Mouse (Mus musculus): ENCODE data around the gene Gemin6. TPM values are rescaled to one million over a fixed set of nuclear protein-coding genes. Genes with fewer than 3 reads are reported as not detected.
"Not testable (repeated sequence)": the region's sequence is repeated elsewhere in the genome, so short reads cannot be mapped to it uniquely, and the experiment has no call there.

Gene Gemin6
- polyA plus RNA-seq, 1 experiment from 2014 or later = 56.2 TPM

GRCm38 (mm10) chr17:80206671-80207581 lies 17.3 kb upstream of the Gemin6 start, which contains the start of the genes Srsf7 and Ttc39d:
Srsf7 (minus strand) TSS chr17:80207307.
Ttc39d (plus strand) TSS chr17:80207460.
- under 1% methylated on average over 95 of the region's 95 CpGs for WGBS
- peaks cover 39% of the 10 kb centered on the region for H3K36me3 ChIP-seq (replicated peaks)
- H3K27me3 ChIP-seq (replicated peaks; ENCODE audit: low read depth, poor library complexity, severe bottlenecking) = no peaks in the 10 kb centered on the region
- no peaks in the 10 kb centered on the region for H3K9me3 ChIP-seq
- DNase-seq (ENCODE audit: low spot score) = peak; percentile 97
- H3K4me1 ChIP-seq = peaks cover 13% of the 10 kb centered on the region
- peak within 1 kb of the TSS; percentile 99 for H3K27ac ChIP-seq (replicated peaks)
- peak within 1 kb of the TSS; percentile 83 for H3K4me3 ChIP-seq

GRCm38 (mm10) chr17:80213998-80214397 lies 10.2 kb upstream of the Gemin6 start:
- H3K4me3 ChIP-seq; H3K9me3 ChIP-seq; DNase-seq (ENCODE audit: low spot score); H3K36me3 ChIP-seq (replicated peaks); H3K4me1 ChIP-seq; H3K27me3 ChIP-seq (replicated peaks; ENCODE audit: low read depth, poor library complexity, severe bottlenecking); H3K27ac ChIP-seq (replicated peaks): not testable (repeated sequence)
- WGBS = 91% methylated on average over 4 of the region's 4 CpGs

GRCm38 (mm10) chr17:80220131-80220530 lies 4.1 kb upstream of the Gemin6 start:
- H3K36me3 ChIP-seq (replicated peaks) = no peaks in the 10 kb centered on the region
- H3K4me1 ChIP-seq = peaks cover 5% of the 10 kb centered on the region
- no peak for DNase-seq (ENCODE audit: low spot score)
- no peaks in the 10 kb centered on the region for H3K27me3 ChIP-seq (replicated peaks; ENCODE audit: low read depth, poor library complexity, severe bottlenecking)
- no peak overlapping the region for H3K4me3 ChIP-seq
- no peaks in the 10 kb centered on the region for H3K9me3 ChIP-seq
- H3K27ac ChIP-seq (replicated peaks) = no peak overlapping the region
- WGBS = 77% methylated on average over 2 of the region's 2 CpGs

- WGBS = 66% methylated on average over 9 of the region's 9 CpGs
- Histone ChIP-seq H3K9me3 (no peaks in the 10 kb centered on the region), H3K36me3 (replicated peaks) (no peaks in the 10 kb centered on the region), H3K4me3 (no peak overlapping the region), H3K27ac (replicated peaks) (no peak overlapping the region), H3K4me1 (peaks cover 5% of the 10 kb centered on the region), H3K27me3 (replicated peaks; ENCODE audit: low read depth, poor library complexity, severe bottlenecking) (no peaks in the 10 kb centered on the region)
- DNase-seq (ENCODE audit: low spot score) = no peak
Observed at GRCm38 (mm10) chr17:80221202-80221601, 3.0 kb upstream of the Gemin6 start.

GRCm38 (mm10) chr17:80221890-80222628 lies 2.2 kb upstream of the Gemin6 start:
- peaks cover 5% of the 10 kb centered on the region for H3K4me1 ChIP-seq
- H3K9me3 ChIP-seq = no peaks in the 10 kb centered on the region
- no peaks in the 10 kb centered on the region for H3K27me3 ChIP-seq (replicated peaks; ENCODE audit: low read depth, poor library complexity, severe bottlenecking)
- H3K4me3 ChIP-seq = no peak overlapping the region
- H3K36me3 ChIP-seq (replicated peaks) = peaks cover 2% of the 10 kb centered on the region
- H3K27ac ChIP-seq (replicated peaks) = no peak overlapping the region
- WGBS = 78% methylated on average over 3 of the region's 3 CpGs
- no peak for DNase-seq (ENCODE audit: low spot score)

GRCm38 (mm10) chr17:80223829-80224228 lies 412 bp upstream of the Gemin6 start:
- no peak for DNase-seq (ENCODE audit: low spot score)
- Histone ChIP-seq H3K4me3 (peak overlapping the region; percentile 71), H3K27ac (replicated peaks) (peak overlapping the region; percentile 89)

GRCm38 (mm10) chr17:80225142-80225541 lies 901 bp downstream of the Gemin6 start:
- Histone ChIP-seq H3K4me3 (peak overlapping the region; percentile 71), H3K36me3 (replicated peaks) (peaks cover 29% of the 10 kb centered on the region), H3K27ac (replicated peaks) (peak overlapping the region; percentile 89)
- 59% methylated on average over 5 of the region's 5 CpGs for WGBS
- H3K4me1 ChIP-seq; H3K9me3 ChIP-seq; H3K27me3 ChIP-seq (replicated peaks; ENCODE audit: low read depth, poor library complexity, severe bottlenecking); DNase-seq (ENCODE audit: low spot score): not testable (repeated sequence)

More at GRCm38 (mm10) chr17:80223829-80224228, 412 bp upstream of the Gemin6 start:
- Histone ChIP-seq H3K36me3 (replicated peaks) (peaks cover 20% of the 10 kb centered on the region), H3K4me1 (peaks cover 5% of the 10 kb centered on the region), H3K9me3 (no peaks in the 10 kb centered on the region), H3K27me3 (replicated peaks; ENCODE audit: low read depth, poor library complexity, severe bottlenecking) (no peaks in the 10 kb centered on the region)
- 13% methylated on average over 9 of the region's 9 CpGs for WGBS

- Histone ChIP-seq H3K27me3 (replicated peaks; ENCODE audit: low read depth, poor library complexity, severe bottlenecking) (no peaks in the 10 kb centered on the region), H3K36me3 (replicated peaks) (peaks cover 41% of the 10 kb centered on the region), H3K4me3 (no peak overlapping the region), H3K27ac (replicated peaks) (no peak overlapping the region), H3K9me3 (no peaks in the 10 kb centered on the region), H3K4me1 (peaks cover 5% of the 10 kb centered on the region)
- 93% methylated on average over 2 of the region's 2 CpGs for WGBS
- no peak for DNase-seq (ENCODE audit: low spot score)
Observed at GRCm38 (mm10) chr17:80229396-80229795, 5.2 kb downstream of the Gemin6 start.

- WGBS = 93% methylated on average over 5 of the region's 5 CpGs
- Histone ChIP-seq H3K27ac (replicated peaks) (no peak overlapping the region), H3K4me1 (no peaks in the 10 kb centered on the region), H3K4me3 (no peak overlapping the region), H3K27me3 (replicated peaks; ENCODE audit: low read depth, poor library complexity, severe bottlenecking) (no peaks in the 10 kb centered on the region), H3K36me3 (replicated peaks) (peaks cover 45% of the 10 kb centered on the region), H3K9me3 (no peaks in the 10 kb centered on the region)
- DNase-seq (ENCODE audit: low spot score) = no peak
Observed at GRCm38 (mm10) chr17:80233844-80234243, 9.6 kb downstream of the Gemin6 start.

- H3K27me3 ChIP-seq (replicated peaks; ENCODE audit: low read depth, poor library complexity, severe bottlenecking) = no peaks in the 10 kb centered on the region
- 90% methylated on average over 7 of the region's 7 CpGs for WGBS
- H3K4me1 ChIP-seq = no peaks in the 10 kb centered on the region
- H3K9me3 ChIP-seq = no peaks in the 10 kb centered on the region
- no peak overlapping the region for H3K4me3 ChIP-seq
- no peak overlapping the region for H3K27ac ChIP-seq (replicated peaks)
- no peak for DNase-seq (ENCODE audit: low spot score)
- peaks cover 45% of the 10 kb centered on the region for H3K36me3 ChIP-seq (replicated peaks)
Observed at GRCm38 (mm10) chr17:80234376-80234775, 10.1 kb downstream of the Gemin6 start.

GRCm38 (mm10) chr17:80235477-80235876 lies 11.2 kb downstream of the Gemin6 start:
- no peaks in the 10 kb centered on the region for H3K27me3 ChIP-seq (replicated peaks; ENCODE audit: low read depth, poor library complexity, severe bottlenecking)
- no peak for DNase-seq (ENCODE audit: low spot score)
- WGBS = 87% methylated on average over 3 of the region's 3 CpGs
- H3K36me3 ChIP-seq (replicated peaks) = peaks cover 51% of the 10 kb centered on the region
- H3K4me3 ChIP-seq = no peak overlapping the region
- no peak overlapping the region for H3K27ac ChIP-seq (replicated peaks)
- H3K9me3 ChIP-seq = no peaks in the 10 kb centered on the region
- no peaks in the 10 kb centered on the region for H3K4me1 ChIP-seq

GRCm38 (mm10) chr17:80236805-80237204 lies 12.6 kb downstream of the Gemin6 start:
- Histone ChIP-seq H3K36me3 (replicated peaks) (peaks cover 61% of the 10 kb centered on the region), H3K27ac (replicated peaks) (no peak overlapping the region), H3K4me1 (no peaks in the 10 kb centered on the region), H3K9me3 (no peaks in the 10 kb centered on the region), H3K4me3 (no peak overlapping the region), H3K27me3 (replicated peaks; ENCODE audit: low read depth, poor library complexity, severe bottlenecking) (no peaks in the 10 kb centered on the region)
- no peak for DNase-seq (ENCODE audit: low spot score)
- WGBS = 94% methylated on average over 3 of the region's 3 CpGs

Measured in embryonic facial prominence, embryonic 10.5 days (tissue).